Mouse (Mus musculus): ENCODE measurements at regions not wholly inside any gene's neighbourhood (a gene's known extent, or its start where the extent isn't known, plus 50 kb on each side); places are given as distances from the start of the nearest gene placed in this dataset.
"Not testable (repeated sequence)": the region's sequence is repeated elsewhere in the genome, so short reads cannot be mapped to it uniquely, and the experiment has no call there.

GRCm38 (mm10) chr6:68977959-68978358, 1442.4 kb upstream of the Tacstd2 start:
- DNase-seq (ENCODE audit: low spot score in 2 of 2): no peak

- DNase-seq (ENCODE audit: low spot score in 2 of 2): no peak
Measured at GRCm38 (mm10) chr6:68964012-68964411, 1428.4 kb upstream of the Tacstd2 start.

DNA sequence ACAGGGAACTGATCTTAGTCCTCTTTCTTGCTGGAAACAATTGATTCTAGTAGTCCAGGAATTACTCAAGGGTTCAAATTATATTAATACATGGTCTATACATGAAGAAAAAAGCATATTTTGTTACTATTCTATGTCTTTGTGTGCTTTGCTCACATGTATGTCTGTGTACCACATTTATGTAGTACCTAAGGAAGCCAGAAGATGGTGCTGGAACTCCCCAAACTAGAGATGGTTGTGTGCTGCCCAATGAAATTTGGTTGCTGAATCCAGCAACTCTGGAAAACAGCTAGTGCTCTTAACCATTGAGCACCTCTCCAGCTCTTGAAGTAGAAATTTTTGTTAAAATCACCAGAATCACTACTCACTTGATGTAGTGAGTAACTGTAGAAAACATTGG, 1402.5 kb upstream of the Tacstd2 start:
- DNase-seq (ENCODE audit: low spot score in 2 of 2): not testable (repeated sequence)

GRCm38 (mm10) chr6:68931860-68932259, 1396.3 kb upstream of the Tacstd2 start:
- DNase-seq (ENCODE audit: low spot score in 2 of 2): not testable (repeated sequence)

- no peak for DNase-seq (ENCODE audit: low spot score in 2 of 2)
Measured at GRCm38 (mm10) chr6:68915536-68915935, 1379.9 kb upstream of the Tacstd2 start.

GRCm38 (mm10) chr6:68884130-68884529, 1348.5 kb upstream of the Tacstd2 start:
- no peak for DNase-seq (ENCODE audit: low spot score in 2 of 2)

DNA sequence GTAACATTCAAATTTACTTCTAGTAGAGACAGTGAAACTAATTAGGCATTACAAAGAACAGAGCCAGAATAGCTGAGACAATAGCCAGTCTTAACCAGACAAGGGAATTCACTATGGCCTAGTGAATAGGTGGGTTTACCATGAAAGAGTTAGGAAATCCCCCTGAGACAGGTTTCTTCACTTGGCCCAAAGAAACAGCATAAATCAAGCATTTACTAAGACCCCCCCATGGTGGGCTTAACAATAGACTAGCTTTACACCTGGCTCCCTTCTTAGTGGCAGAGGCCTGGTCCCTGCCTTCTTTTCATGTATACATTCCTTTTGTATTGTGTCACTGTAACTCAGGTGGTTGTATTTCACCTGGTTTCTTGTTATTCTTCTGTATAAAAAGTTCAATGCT, 1317.2 kb upstream of the Tacstd2 start:
- DNase-seq (ENCODE audit: low spot score in 2 of 2): not testable (repeated sequence)

DNA sequence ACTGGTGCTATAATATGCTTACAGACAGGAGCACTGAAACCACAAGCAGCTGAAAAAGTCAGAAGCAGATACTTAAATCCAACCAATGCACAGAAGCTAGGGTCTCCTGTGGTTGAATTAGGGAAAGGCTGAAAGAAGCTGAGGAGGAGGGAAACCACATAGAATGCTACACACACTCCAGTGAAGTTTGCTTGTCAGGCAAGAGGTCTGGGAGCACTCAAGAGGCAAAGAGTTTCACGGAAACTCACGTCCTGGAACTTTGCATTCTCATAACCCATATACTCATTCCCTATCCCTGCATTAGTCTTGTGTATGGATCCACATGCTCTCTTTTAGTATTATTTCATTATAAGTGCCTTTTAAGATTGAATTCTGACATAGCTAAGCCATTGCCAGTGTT, 1316.7 kb upstream of the Tacstd2 start:
- DNase-seq (ENCODE audit: low spot score in 2 of 2): no peak

GRCm38 (mm10) chr6:68835186-68835585, 1299.6 kb upstream of the Tacstd2 start:
- DNase-seq (ENCODE audit: low spot score in 2 of 2): no peak

DNA sequence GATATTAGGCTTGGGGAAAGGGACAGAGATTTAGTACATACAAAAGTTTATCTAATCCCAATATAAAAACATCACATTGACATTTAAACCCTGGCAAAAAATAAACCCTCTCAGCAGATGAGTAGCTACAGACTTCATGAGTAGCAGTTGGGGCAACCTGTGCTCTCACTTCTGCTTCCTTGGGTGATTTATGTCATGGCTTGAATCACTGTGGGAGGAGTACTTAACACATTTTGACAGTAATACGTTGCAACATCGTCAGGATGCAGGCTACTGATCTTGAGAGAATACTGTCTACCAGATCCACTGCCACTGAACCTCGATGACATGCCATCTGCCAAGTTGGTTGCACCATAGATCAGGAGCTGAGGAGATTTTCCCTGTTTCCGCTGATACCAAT, 1299.0 kb upstream of the Tacstd2 start:
- no peak for DNase-seq (ENCODE audit: low spot score in 2 of 2)

DNA sequence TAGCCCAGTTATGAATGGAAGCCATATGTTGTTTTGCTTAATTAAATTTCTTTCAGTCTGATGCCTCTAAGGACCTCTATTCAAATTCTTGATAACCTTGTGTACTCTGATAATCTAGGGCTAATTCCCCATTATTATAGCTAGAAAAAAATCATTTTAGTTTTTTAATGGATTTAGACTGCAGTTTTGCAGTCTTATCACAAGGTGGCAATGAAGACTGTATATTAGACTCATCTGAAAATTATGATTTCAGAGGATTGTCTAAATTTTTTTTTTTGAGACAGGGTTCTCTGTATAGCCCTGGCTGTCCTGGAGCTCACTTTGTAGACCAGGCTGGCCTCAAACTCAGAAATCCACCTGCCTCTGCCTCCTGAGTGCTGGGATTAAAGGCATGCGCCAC, 1292.9 kb upstream of the Tacstd2 start:
- not testable (repeated sequence) for DNase-seq (ENCODE audit: low spot score in 2 of 2)

DNA sequence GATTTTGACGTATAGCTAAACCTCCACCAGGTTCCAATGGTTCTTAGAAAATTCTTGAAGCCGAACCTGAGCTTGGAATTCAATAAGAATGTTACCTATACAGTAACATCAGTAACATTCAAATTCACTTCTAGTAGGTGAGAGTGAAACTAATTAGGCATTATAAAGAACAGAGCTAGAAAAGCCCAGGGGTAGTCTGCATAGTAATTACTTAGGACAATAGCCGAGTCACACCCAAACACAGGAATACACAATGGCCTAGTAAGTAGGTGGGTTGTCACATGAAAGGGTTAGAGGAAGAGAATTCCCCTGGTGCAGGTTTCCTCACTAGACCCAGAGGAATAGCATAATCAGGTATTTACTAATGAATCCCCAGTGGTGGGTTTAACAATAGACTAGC, 1277.8 kb upstream of the Tacstd2 start:
- no peak for DNase-seq (ENCODE audit: low spot score in 2 of 2)

DNA sequence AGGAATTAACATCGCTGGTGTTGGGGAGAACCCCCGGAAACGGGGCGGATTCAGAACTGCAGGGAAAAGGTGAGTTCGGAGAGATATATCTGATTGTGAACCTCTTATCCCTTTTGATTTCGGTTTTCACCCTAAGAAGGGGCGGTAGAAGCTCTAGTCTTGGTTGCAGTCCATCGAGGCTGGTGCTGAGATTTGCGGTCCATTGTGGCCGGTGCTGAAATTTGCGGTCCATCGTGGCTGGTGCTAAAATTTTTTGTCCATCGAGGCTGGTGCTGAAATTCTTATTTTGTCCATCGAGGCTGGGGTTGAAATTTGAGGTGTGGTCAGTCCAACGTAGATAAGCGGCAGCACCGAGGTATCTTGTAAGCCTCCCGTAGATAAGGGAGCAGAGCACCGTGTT, 1263.6 kb upstream of the Tacstd2 start:
- not testable (repeated sequence) for DNase-seq (ENCODE audit: low spot score in 2 of 2)

DNA sequence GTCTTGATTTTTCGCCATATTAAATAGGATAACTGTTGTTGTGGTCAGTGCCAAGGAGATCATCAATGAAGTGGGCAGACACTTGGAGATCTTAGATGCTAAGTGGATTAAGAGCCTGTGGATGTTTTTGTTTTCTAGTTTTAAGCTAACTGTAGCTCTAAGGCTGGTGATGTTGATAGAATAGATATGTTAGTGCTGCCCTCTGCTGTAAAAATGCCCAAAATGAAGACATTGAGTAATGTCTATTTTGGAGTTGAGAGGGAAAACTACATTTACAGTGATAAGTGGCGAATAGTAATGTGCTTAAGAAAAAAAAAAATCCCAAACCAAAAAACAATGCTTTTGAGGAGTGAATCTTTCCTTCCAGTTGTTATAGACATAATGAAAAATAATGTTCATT, 1235.9 kb upstream of the Tacstd2 start:
- no peak for DNase-seq (ENCODE audit: low spot score in 2 of 2)

DNA sequence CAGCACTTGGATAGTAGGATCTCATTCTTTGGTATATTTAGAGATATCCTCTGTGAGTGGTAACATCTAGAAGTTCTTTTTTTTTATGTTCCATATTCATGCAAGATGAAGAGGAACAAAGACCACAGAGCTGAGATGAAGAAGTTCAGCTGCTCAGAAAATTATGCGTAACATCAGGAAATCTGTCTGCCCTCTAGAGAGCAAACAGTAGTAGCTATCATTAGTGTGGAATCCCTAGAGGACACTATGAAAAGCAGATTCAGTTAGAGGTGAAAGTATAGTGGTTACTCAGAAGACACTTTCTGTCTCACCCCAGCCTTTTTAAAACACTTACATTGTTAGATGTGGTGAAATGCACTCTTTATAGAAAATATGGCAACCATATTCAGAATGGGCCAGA, 1214.9 kb upstream of the Tacstd2 start:
- no peak for DNase-seq (ENCODE audit: low spot score in 2 of 2)

DNA sequence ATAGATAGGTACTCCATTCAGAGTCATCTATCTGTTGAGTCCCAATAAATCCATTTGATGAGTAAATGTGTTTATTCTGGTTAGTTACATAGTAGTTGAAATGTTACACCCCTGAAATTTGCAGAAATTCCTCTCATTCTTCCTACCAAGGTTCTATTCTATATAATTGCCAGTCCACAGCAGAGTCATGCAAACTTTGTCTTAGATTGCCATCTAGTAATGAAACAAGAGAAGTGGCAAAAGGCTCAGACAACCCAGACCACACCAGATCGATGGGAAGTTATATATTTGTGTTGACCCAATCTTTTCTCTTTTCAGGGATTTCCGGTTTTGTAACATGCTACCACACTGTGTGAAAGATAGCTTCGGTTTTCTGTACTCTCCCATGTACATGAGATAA, 1214.1 kb upstream of the Tacstd2 start:
- DNase-seq (ENCODE audit: low spot score in 2 of 2): no peak

GRCm38 (mm10) chr6:68738573-68738972, 1203.0 kb upstream of the Tacstd2 start:
- DNase-seq (ENCODE audit: low spot score in 2 of 2): no peak

DNA sequence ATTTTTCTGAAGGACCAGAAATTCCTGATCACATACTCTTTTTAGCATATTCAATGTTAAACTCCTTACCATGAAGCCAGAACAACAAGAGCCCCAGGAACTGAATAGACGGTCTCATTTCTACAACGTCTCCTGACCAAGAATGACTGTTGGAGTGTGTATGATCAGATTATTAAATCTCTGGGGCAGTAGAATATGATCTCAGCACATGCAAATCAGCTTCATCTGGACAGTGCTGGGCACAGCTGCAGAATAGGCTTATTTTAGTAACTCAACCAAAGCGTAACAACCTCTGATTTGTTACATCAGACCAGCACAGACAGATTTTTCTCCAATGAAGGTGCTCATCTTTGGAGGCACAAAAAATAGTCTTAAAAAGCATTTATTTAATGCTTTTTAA, 1201.1 kb upstream of the Tacstd2 start:
- DNase-seq (ENCODE audit: low spot score in 2 of 2): no peak

- no peak for DNase-seq (ENCODE audit: low spot score in 2 of 2)
Measured at GRCm38 (mm10) chr6:68736068-68736467, 1200.5 kb upstream of the Tacstd2 start.

- DNase-seq (ENCODE audit: low spot score in 2 of 2): not testable (repeated sequence)
Measured at GRCm38 (mm10) chr6:68711084-68711483, 1175.5 kb upstream of the Tacstd2 start.

DNA sequence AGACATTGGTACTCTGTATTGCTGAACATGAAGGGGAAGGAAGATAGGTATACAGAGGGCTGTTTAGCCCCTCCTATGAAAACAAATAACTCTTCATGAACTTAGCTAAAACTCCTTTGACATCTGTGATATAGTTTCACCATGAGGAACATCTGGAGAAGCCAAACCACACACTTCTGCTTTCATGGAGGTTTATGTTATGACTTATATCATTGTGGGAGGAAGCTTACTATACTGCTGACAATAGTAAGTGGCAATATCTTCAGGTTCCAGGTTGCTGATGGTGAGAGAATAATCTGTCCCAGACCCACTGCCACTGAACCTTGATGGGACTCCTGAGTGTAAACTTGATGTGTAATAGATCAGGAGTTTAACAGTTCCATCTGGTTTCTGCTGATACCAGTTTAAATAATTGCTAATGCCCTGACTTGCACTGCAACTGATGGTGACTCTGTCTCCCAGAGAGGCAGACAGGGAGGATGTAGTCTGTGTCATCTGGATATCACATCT, 1168.8 kb upstream of the Tacstd2 start:
- not testable (repeated sequence) for DNase-seq (ENCODE audit: low spot score in 2 of 2)

DNA sequence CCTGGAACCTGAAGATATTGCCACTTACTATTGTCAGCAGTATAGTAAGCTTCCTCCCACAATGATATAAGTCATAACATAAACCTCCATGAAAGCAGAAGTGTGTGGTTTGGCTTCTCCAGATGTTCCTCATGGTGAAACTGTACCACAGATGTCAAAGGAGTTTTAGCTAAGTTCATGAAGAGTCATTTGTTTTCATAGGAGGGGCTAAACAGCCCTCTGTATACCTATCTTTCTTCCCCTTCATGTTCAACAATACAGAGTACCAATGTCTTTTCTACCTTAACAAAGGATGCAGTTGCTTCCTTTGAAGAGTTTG, 1145.2 kb upstream of the Tacstd2 start:
- not testable (repeated sequence) for DNase-seq (ENCODE audit: low spot score in 2 of 2)

- DNase-seq (ENCODE audit: low spot score in 2 of 2): no peak
Measured at GRCm38 (mm10) chr6:68680099-68680791, 1144.6 kb upstream of the Tacstd2 start.

DNA sequence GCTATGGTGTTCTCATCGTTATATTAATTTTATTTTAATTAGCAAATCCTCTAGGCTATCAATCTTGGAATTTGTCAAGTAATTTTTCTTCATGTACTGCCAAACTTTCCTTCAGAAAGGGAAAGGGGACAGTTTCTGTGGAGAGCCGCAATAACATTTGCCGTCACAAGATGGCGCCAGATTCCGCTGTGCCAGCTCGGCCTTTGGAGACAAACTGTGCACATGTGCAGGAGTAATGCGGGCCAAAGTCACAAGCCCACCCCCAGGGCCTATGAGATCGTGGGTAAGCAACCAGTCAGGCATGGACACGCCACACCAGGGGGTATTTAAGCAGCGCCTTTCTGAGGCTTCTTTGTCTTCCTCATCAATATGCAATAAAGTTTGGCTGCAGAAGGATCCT, 1132.8 kb upstream of the Tacstd2 start:
- DNase-seq (ENCODE audit: low spot score in 2 of 2): peak in 1 of 2 experiments; percentile 8
